Mouse (Mus musculus) hindbrain, embryonic 12.5 days (tissue): ENCODE measurements around the gene Gm21317. TPM values are rescaled to one million over a fixed set of nuclear protein-coding genes. Genes with fewer than 3 reads are reported as not detected.
"Not testable (repeated sequence)": the region's sequence is repeated elsewhere in the genome, so short reads cannot be mapped to it uniquely, and the experiment has no call there.

Source experiments
- ATAC-seq: fragments of 200-750 bp; cut with Nextera tagmentation; 2 replicates; pipeline ENCODE4 v1.8.0; 2017; ENCODE audit warnings: moderate TSS enrichment; ENCODE audit not compliant: low FRiP score
- H3K27ac ChIP-seq: fragments of 300-500 bp; sonication (generic); 2 replicates; pipeline ENCODE4 v1.5.1; 2016; ENCODE audit warnings: mild to moderate bottlenecking
- H3K27me3 ChIP-seq: fragments of 300-500 bp; sonication (generic); 2 replicates; pipeline ENCODE4 v1.6.1; 2016; ENCODE audit warnings: mild to moderate bottlenecking
- H3K36me3 ChIP-seq: fragments of 300-500 bp; sonication (generic); 2 replicates; pipeline ENCODE4 v1.6.1; 2016; ENCODE audit warnings: mild to moderate bottlenecking
- H3K4me1 ChIP-seq: fragments of 300-500 bp; sonication (generic); 2 replicates; pipeline ENCODE4 v1.6.1; 2016
- H3K4me2 ChIP-seq: fragments of 300-500 bp; sonication (generic); replicated peaks from 2 replicates; pipeline ENCODE4 v1.6.1; 2016; ENCODE audit warnings: mild to moderate bottlenecking
- H3K4me3 ChIP-seq: fragments of 300-500 bp; sonication (generic); 2 replicates; pipeline ENCODE4 v1.5.1; 2016; ENCODE audit warnings: mild to moderate bottlenecking
- H3K9ac ChIP-seq: fragments of 300-500 bp; sonication (generic); 2 replicates; pipeline ENCODE4 v1.6.1; 2016; ENCODE audit warnings: mild to moderate bottlenecking, moderate library complexity
- H3K9me3 ChIP-seq: fragments of 300-500 bp; sonication (generic); replicated peaks from 2 replicates; pipeline ENCODE4 v1.6.1; 2016; ENCODE audit warnings: mild to moderate bottlenecking
- WGBS: fragments of 180-500 bp; shearing (Covaris S2); methylation state at CpG from one replicate; pipeline ENCODE4 v1.1.7; 2016; 5-methylcytosine and 5-hydroxymethylcytosine counted together
- polyA plus RNA-seq: library from polyadenylated mRNA; unstranded; fragments of >200 nt; fragmentation: Nextera tagmentation; extraction: Ambion mirVana; gene quantifications from 2 replicates; pipeline ENCODE4 v1.2.1, GENCODE M21; 2016

Gm21317 gene
- not detected in 2 replicates for polyA plus RNA-seq

DNA sequence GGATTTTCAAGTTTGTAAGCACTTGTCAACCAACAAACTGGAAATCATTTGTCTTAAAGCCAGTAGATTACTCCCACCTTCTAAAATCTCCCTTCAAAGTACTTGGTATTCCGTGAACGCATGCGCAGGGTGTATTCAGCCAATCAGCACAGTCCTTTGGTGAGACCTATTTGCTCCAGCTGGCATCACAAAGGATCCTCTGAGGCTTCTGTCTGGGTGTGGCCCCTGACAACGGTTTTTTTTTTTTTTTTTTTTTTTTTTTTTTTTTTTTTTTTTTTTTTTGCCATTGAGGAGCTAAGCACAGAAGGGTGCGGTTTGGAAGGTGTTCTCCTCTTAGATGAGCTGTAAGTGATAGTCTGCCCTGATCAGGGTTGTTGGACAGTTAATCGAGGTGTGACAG is at the start of gene Gm21317:
Gm21317 (plus strand) TSS at position 301 of the 400 bp plus-strand sequence.
- H3K4me2 ChIP-seq, H3K36me3 ChIP-seq, H3K9ac ChIP-seq, H3K27me3 ChIP-seq, H3K9me3 ChIP-seq, H3K4me3 ChIP-seq, ATAC-seq, H3K4me1 ChIP-seq, H3K27ac ChIP-seq: not testable (repeated sequence)
- no CpG with 5 or more reads among the region's 6 CpGs for WGBS
